Mouse (Mus musculus) heart, embryonic 16.5 days (tissue): ENCODE measurements around the gene Hoxc9. TPM values are rescaled to one million over a fixed set of nuclear protein-coding genes. Genes with fewer than 3 reads are reported as not detected.

Experiments used
- ATAC-seq: fragments of 200-750 bp; cut with Nextera tagmentation; replicated peaks from 2 replicates; pipeline ENCODE4 v1.8.0; 2017; ENCODE audit warnings: moderate number of reproducible peaks; ENCODE audit not compliant: insufficient read depth, low FRiP score; ENCODE audit errors: extremely low read depth
- H3K27ac ChIP-seq: fragments of 300-500 bp; sonication (generic); 2 replicates; pipeline ENCODE4 v1.5.1; 2014; ENCODE audit warnings: mild to moderate bottlenecking, low read length, control low read depth, moderate library complexity
- H3K27me3 ChIP-seq: fragments of 300-500 bp; sonication (generic); 2 replicates; pipeline ENCODE4 v1.6.1; 2014; ENCODE audit warnings: low read length, mixed read lengths; ENCODE audit not compliant: control insufficient read depth, insufficient read depth
- H3K36me3 ChIP-seq: fragments of 300-500 bp; sonication (generic); 2 replicates; pipeline ENCODE4 v1.6.1; 2014; ENCODE audit not compliant: control insufficient read depth, insufficient read depth
- H3K4me1 ChIP-seq: fragments of 300-500 bp; sonication (generic); 2 replicates; pipeline ENCODE4 v1.6.1; 2014; ENCODE audit warnings: low read length, mixed read lengths; ENCODE audit not compliant: control insufficient read depth, insufficient read depth
- H3K4me2 ChIP-seq: fragments of 300-500 bp; sonication (generic); 2 replicates; pipeline ENCODE4 v1.6.1; 2014; ENCODE audit warnings: low read depth, mild to moderate bottlenecking, control low read depth, low read length
- H3K4me3 ChIP-seq: fragments of 300-500 bp; sonication (generic); 2 replicates; pipeline ENCODE4 v1.5.1; 2014; ENCODE audit warnings: mild to moderate bottlenecking, control low read depth, low read length
- H3K9ac ChIP-seq: fragments of 300-500 bp; sonication (generic); 2 replicates; pipeline ENCODE4 v1.6.1; 2014; ENCODE audit warnings: low read length, control low read depth
- H3K9me3 ChIP-seq: fragments of 300-500 bp; sonication (generic); replicated peaks from 2 replicates; pipeline ENCODE4 v1.6.1; 2016; ENCODE audit warnings: low read length; ENCODE audit not compliant: control insufficient read depth
- WGBS: fragments of 180-500 bp; shearing (Covaris S2); extraction: QIAGEN DNeasy Blood & Tissue Kit; methylation state at CpG from one replicate; pipeline ENCODE4 v1.1.7; 2014; 5-methylcytosine and 5-hydroxymethylcytosine counted together
- polyA plus RNA-seq: library from polyadenylated mRNA; unstranded; fragments of >200 nt; fragmentation: Nextera tagmentation; extraction: Ambion mirVana; gene quantifications from 2 replicates; pipeline ENCODE4 v1.2.1, GENCODE M21; 2015

Gene Hoxc9
- polyA plus RNA-seq, 1 experiment from 2014 or later: not detected

- Histone ChIP-seq H3K36me3 (no peaks in the 10 kb centered on the region), H3K9ac (no peak overlapping the region), H3K4me2 (no peak overlapping the region), H3K4me3 (no peak overlapping the region), H3K4me1 (no peaks in the 10 kb centered on the region; the same call in 1 of the 2 replicates), H3K9me3 (no peaks in the 10 kb centered on the region), H3K27me3 (peaks cover 94% of the 10 kb centered on the region), H3K27ac (no peak overlapping the region)
- no peak for ATAC-seq
- WGBS: 3% methylated on average over 31 of the region's 31 CpGs
These were observed 34.0 kb downstream of the Hoxc9 start for GRCm38 (mm10) chr15:103010112-103010846.

GRCm38 (mm10) chr15:103010847-103011555 lies 34.8 kb downstream of the Hoxc9 start:
- no peak for ATAC-seq
- 4% methylated on average over 28 of the region's 28 CpGs for WGBS
- Histone ChIP-seq H3K4me3 (no peak overlapping the region), H3K4me2 (no peak overlapping the region), H3K27me3 (peaks cover 94% of the 10 kb centered on the region), H3K9ac (no peak overlapping the region), H3K9me3 (no peaks in the 10 kb centered on the region), H3K36me3 (no peaks in the 10 kb centered on the region), H3K4me1 (no peaks in the 10 kb centered on the region; the same call in 1 of the 2 replicates), H3K27ac (no peak overlapping the region)

GRCm38 (mm10) chr15:103011928-103012486 lies 35.8 kb downstream of the Hoxc9 start:
- Histone ChIP-seq H3K4me1 (no peaks in the 10 kb centered on the region; the same call in 1 of the 2 replicates), H3K9ac (no peak overlapping the region), H3K27me3 (peaks cover 94% of the 10 kb centered on the region), H3K4me2 (no peak overlapping the region), H3K9me3 (no peaks in the 10 kb centered on the region), H3K27ac (no peak overlapping the region), H3K4me3 (no peak overlapping the region), H3K36me3 (no peaks in the 10 kb centered on the region)
- ATAC-seq: no peak
- 6% methylated on average over 26 of the region's 26 CpGs for WGBS

GRCm38 (mm10) chr15:103013238-103013984 lies 37.2 kb downstream of the Hoxc9 start:
- ATAC-seq: no peak
- no peak overlapping the region for H3K27ac ChIP-seq
- peaks cover 95% of the 10 kb centered on the region for H3K27me3 ChIP-seq
- H3K4me3 ChIP-seq: peak overlapping the region; percentile 25; the same call in 1 of the 2 replicates
- H3K9ac ChIP-seq: no peak overlapping the region
- H3K9me3 ChIP-seq: no peaks in the 10 kb centered on the region
- no peaks in the 10 kb centered on the region; the same call in 1 of the 2 replicates for H3K4me1 ChIP-seq
- 6% methylated on average over 17 of the region's 17 CpGs for WGBS
- H3K36me3 ChIP-seq: no peaks in the 10 kb centered on the region
- peak overlapping the region; percentile 31; the same call in 1 of the 2 replicates for H3K4me2 ChIP-seq

- Histone ChIP-seq H3K9me3 (no peaks in the 10 kb centered on the region), H3K27ac (no peak overlapping the region), H3K36me3 (no peaks in the 10 kb centered on the region), H3K27me3 (peaks cover 95% of the 10 kb centered on the region), H3K4me3 (peak overlapping the region; percentile 15; the same call in 1 of the 2 replicates), H3K4me1 (no peaks in the 10 kb centered on the region; the same call in 1 of the 2 replicates), H3K4me2 (peak overlapping the region; percentile 31; the same call in 1 of the 2 replicates), H3K9ac (no peak overlapping the region)
- ATAC-seq: no peak
- under 1% methylated on average over 51 of the region's 57 CpGs for WGBS
These were observed 38.1 kb downstream of the Hoxc9 start for GRCm38 (mm10) chr15:103014166-103015008.

GRCm38 (mm10) chr15:103015009-103015399 lies 38.8 kb downstream of the Hoxc9 start:
- Histone ChIP-seq H3K4me1 (no peaks in the 10 kb centered on the region; the same call in 1 of the 2 replicates), H3K4me3 (no peak overlapping the region)
- 3% methylated on average over 23 of the region's 28 CpGs for WGBS

GRCm38 (mm10) chr15:103015406-103016166 lies 39.3 kb downstream of the Hoxc9 start:
- no peak overlapping the region for H3K9ac ChIP-seq
- H3K4me2 ChIP-seq: no peak overlapping the region
- H3K4me3 ChIP-seq: no peak overlapping the region

More at GRCm38 (mm10) chr15:103015009-103015399, 38.8 kb downstream of the Hoxc9 start:
- Histone ChIP-seq H3K27ac (no peak overlapping the region), H3K4me2 (no peak overlapping the region), H3K36me3 (no peaks in the 10 kb centered on the region), H3K9ac (no peak overlapping the region), H3K27me3 (peaks cover 98% of the 10 kb centered on the region), H3K9me3 (no peaks in the 10 kb centered on the region)
- no peak for ATAC-seq

More at GRCm38 (mm10) chr15:103015406-103016166, 39.3 kb downstream of the Hoxc9 start:
- no peak for ATAC-seq
- Histone ChIP-seq H3K9me3 (no peaks in the 10 kb centered on the region), H3K27ac (no peak overlapping the region), H3K36me3 (no peaks in the 10 kb centered on the region), H3K4me1 (no peaks in the 10 kb centered on the region; the same call in 1 of the 2 replicates), H3K27me3 (peaks cover 98% of the 10 kb centered on the region)
- 6% methylated on average over 19 of the region's 19 CpGs for WGBS
